In genomic region chr3:58162238-58162637, GRCm38 (mm10) we compare ENCODE assay signal across 10 mouse cellular contexts.
DNase-seq lines count a peak whose midpoint lies in the region; ATAC-seq and TF ChIP-seq lines count a peak whose summit lies in the region.
"Had no signal": no experiment of that assay in that cellular context is flagged by ENCODE, and none has a peak within 500 bp of the region (broad histone marks: within the 10 kb centered on the region; RNA-seq: fewer than 3 reads in every experiment).

No protein-coding gene starts in this region.

- no peaks in the 10 kb centered on the region for H3K9me3 ChIP-seq in midbrain, embryonic 16.5 days (replicated peaks; ENCODE audit: control insufficient read depth, low read length, poor library complexity, severe bottlenecking)
- H3K9me3 ChIP-seq in midbrain, embryonic 11.5 days (ENCODE audit: control insufficient read depth, low read length): no peaks in the 10 kb centered on the region
- H3K9me3 ChIP-seq in kidney, embryonic 16.5 days (ENCODE audit: low read length): no peaks in the 10 kb centered on the region
- no peaks in the 10 kb centered on the region for H3K9me3 ChIP-seq in stomach, postnatal 0 days (ENCODE audit: control insufficient read depth, low read length)
- H3K9me3 ChIP-seq: embryonic facial prominence, embryonic 13.5 days; G1E; megakaryocyte, embryonic 14.5 days had no signal

- H3K36me3 ChIP-seq in midbrain, embryonic 16.5 days (ENCODE audit: control insufficient read depth, insufficient read depth, low read length): no peaks in the 10 kb centered on the region
- no peaks in the 10 kb centered on the region for H3K36me3 ChIP-seq in midbrain, embryonic 11.5 days (ENCODE audit: control insufficient read depth, insufficient read depth, low read length)
- H3K36me3 ChIP-seq in kidney, embryonic 16.5 days (ENCODE audit: insufficient read depth, low read length): no peaks in the 10 kb centered on the region
- H3K36me3 ChIP-seq in stomach, postnatal 0 days (ENCODE audit: control insufficient read depth, insufficient read depth, low read length): no peaks in the 10 kb centered on the region
- H3K36me3 ChIP-seq: embryonic facial prominence, embryonic 13.5 days; G1E had no signal

- H3K4me3 ChIP-seq in midbrain, embryonic 16.5 days (ENCODE audit: low read depth, low read length): no peak overlapping the region
- no peak overlapping the region for H3K4me3 ChIP-seq in midbrain, embryonic 11.5 days (ENCODE audit: low read depth, low read length)
- H3K4me3 ChIP-seq in kidney, embryonic 16.5 days (ENCODE audit: low read length): no peak overlapping the region
- H3K4me3 ChIP-seq in stomach, postnatal 0 days (ENCODE audit: low read depth, low read length): no peak overlapping the region
- H3K4me3 ChIP-seq: embryonic facial prominence, embryonic 13.5 days; megakaryocyte, embryonic 14.5 days had no signal

- H3K4me2 ChIP-seq in midbrain, embryonic 16.5 days (ENCODE audit: low read length): 0 out of 2 replicates have a peak overlapping the region, but pooled peaks have one; percentile 3
- no peak overlapping the region for H3K4me2 ChIP-seq in midbrain, embryonic 11.5 days
- no peak overlapping the region for H3K4me2 ChIP-seq in kidney, embryonic 16.5 days (replicated peaks; ENCODE audit: low read depth, low read length)
- H3K4me2 ChIP-seq in stomach, postnatal 0 days (replicated peaks; ENCODE audit: low read depth): no peak overlapping the region
- H3K4me2 ChIP-seq: embryonic facial prominence, embryonic 13.5 days had no signal

- TF ChIP-seq CTCF in stomach, postnatal 0 days (IDR thresholded peaks at IDR 0.05; ENCODE audit: low read depth): no peak

- H3K4me1 ChIP-seq in midbrain, embryonic 16.5 days (ENCODE audit: control insufficient read depth, insufficient read depth, low read length): peaks cover 5% of the 10 kb centered on the region; the same call in 1 of the 2 replicates
- H3K4me1 ChIP-seq in midbrain, embryonic 11.5 days (ENCODE audit: control insufficient read depth, insufficient read depth, low read length): no peaks in the 10 kb centered on the region
- H3K4me1 ChIP-seq in kidney, embryonic 16.5 days (ENCODE audit: insufficient read depth, low read length): peaks cover 11% of the 10 kb centered on the region; the same call in 1 of the 2 replicates
- H3K4me1 ChIP-seq in stomach, postnatal 0 days (replicated peaks; ENCODE audit: control insufficient read depth, insufficient read depth): no peaks in the 10 kb centered on the region

- peak overlapping the region; percentile 20; the same call in 1 of the 2 replicates for H3K9ac ChIP-seq in midbrain, embryonic 16.5 days (ENCODE audit: low read depth, low read length)
- H3K9ac ChIP-seq in midbrain, embryonic 11.5 days (ENCODE audit: low read length): no peak overlapping the region
- H3K9ac ChIP-seq in kidney, embryonic 16.5 days (replicated peaks; ENCODE audit: low read length): no peak overlapping the region
- H3K9ac ChIP-seq in stomach, postnatal 0 days (ENCODE audit: low read length): 0 out of 2 replicates have a peak overlapping the region, but pooled peaks have one; percentile 18
- H3K9ac ChIP-seq: embryonic facial prominence, embryonic 13.5 days had no signal

- TF ChIP-seq EP300 in stomach, postnatal 0 days (optimal IDR thresholded peaks at IDR 0.05): no peak

- no peak for ATAC-seq in midbrain, embryonic 16.5 days
- ATAC-seq in midbrain, embryonic 11.5 days (ENCODE audit: low FRiP score): no peak
- peak; percentile 60; the same call in 1 of the 2 replicates for ATAC-seq in kidney, embryonic 16.5 days (ENCODE audit: low FRiP score, low TSS enrichment)
- no peak for ATAC-seq in stomach, postnatal 0 days (ENCODE audit: low FRiP score, low TSS enrichment)
- ATAC-seq in monocyte, adult 5-6 weeks (replicated peaks; ENCODE audit: insufficient number of reproducible peaks, low FRiP score, low TSS enrichment, poor library complexity, severe bottlenecking): no peak

- 26% methylated on average over 10 of the region's 10 CpGs for WGBS in midbrain, embryonic 16.5 days
- WGBS in midbrain, embryonic 11.5 days: 32% methylated on average over 10 of the region's 10 CpGs
- WGBS in kidney, embryonic 16.5 days: 40% methylated on average over 10 of the region's 10 CpGs
- 32% methylated on average over 10 of the region's 10 CpGs for WGBS in stomach, postnatal 0 days

- H3K27me3 ChIP-seq in midbrain, embryonic 16.5 days (ENCODE audit: control insufficient read depth, insufficient read depth, low read depth, low read length): no peaks in the 10 kb centered on the region
- H3K27me3 ChIP-seq in midbrain, embryonic 11.5 days (ENCODE audit: control insufficient read depth, insufficient read depth, low read length): no peaks in the 10 kb centered on the region
- H3K27me3 ChIP-seq in kidney, embryonic 16.5 days (ENCODE audit: insufficient read depth, low read length): no peaks in the 10 kb centered on the region
- H3K27me3 ChIP-seq in stomach, postnatal 0 days (ENCODE audit: control insufficient read depth, insufficient read depth, low read length): no peaks in the 10 kb centered on the region

- no peak overlapping the region for H3K27ac ChIP-seq in midbrain, embryonic 16.5 days (ENCODE audit: low read length)
- H3K27ac ChIP-seq in midbrain, embryonic 11.5 days (ENCODE audit: low read depth, low read length): no peak overlapping the region
- peak overlapping the region; percentile 7; the same call in 1 of the 2 replicates for H3K27ac ChIP-seq in kidney, embryonic 16.5 days (ENCODE audit: low read length)
- H3K27ac ChIP-seq in stomach, postnatal 0 days (replicated peaks): no peak overlapping the region
- H3K27ac ChIP-seq: embryonic facial prominence, embryonic 13.5 days had no signal

- no peak for DNase-seq in midbrain, embryonic 11.5 days (ENCODE audit: low spot score, missing footprints)
- peak; percentile 69 to 86 for DNase-seq in heart, adult 9 months (ENCODE audit: low spot score in 2 of 2)
- DNase-seq in stomach, postnatal 0 days (ENCODE audit: low spot score): no peak
- DNase-seq in thymus, postnatal 14 days: no peak

Comparison
In these comparisons a context has a peak if more than half of its experiments do, and no peak if none do; other contexts are left out.
1. H3K9ac ChIP-seq: peak in midbrain, embryonic 16.5 days (single experiment) and stomach, postnatal 0 days (single experiment); none in midbrain, embryonic 11.5 days (single experiment) and kidney, embryonic 16.5 days (single experiment).
2. DNase-seq: peak in heart, adult 9 months (2 of 2); none in midbrain, embryonic 11.5 days (single experiment), stomach, postnatal 0 days (single experiment) and thymus, postnatal 14 days (single experiment).